Mouse (Mus musculus) lung, embryonic 15.5 days (tissue): ENCODE measurements around the gene Slamf6. TPM values are rescaled to one million over a fixed set of nuclear protein-coding genes. Genes with fewer than 3 reads are reported as not detected.

ENCODE experiments used
- ATAC-seq: fragments of 200-750 bp; cut with Nextera tagmentation; 2 replicates; pipeline ENCODE4 v1.8.0; 2017; ENCODE audit warnings: moderate number of reproducible peaks, borderline replicate concordance; ENCODE audit not compliant: low FRiP score, low TSS enrichment; ENCODE audit errors: extremely low read depth
- H3K27ac ChIP-seq: fragments of 300-500 bp; sonication (generic); 2 replicates; pipeline ENCODE4 v1.5.1; 2015; ENCODE audit warnings: moderate library complexity, mild to moderate bottlenecking, inconsistent platforms
- H3K27me3 ChIP-seq: fragments of 300-500 bp; sonication (generic); 2 replicates; pipeline ENCODE4 v1.6.1; 2015; ENCODE audit warnings: inconsistent platforms
- H3K36me3 ChIP-seq: fragments of 300-500 bp; sonication (generic); 2 replicates; pipeline ENCODE4 v1.6.1; 2015; ENCODE audit warnings: inconsistent platforms
- H3K4me1 ChIP-seq: fragments of 300-500 bp; sonication (generic); 2 replicates; pipeline ENCODE4 v1.6.1; 2015; ENCODE audit warnings: inconsistent platforms
- H3K4me2 ChIP-seq: fragments of 300-500 bp; sonication (generic); 2 replicates; pipeline ENCODE4 v1.6.1; 2015; ENCODE audit warnings: inconsistent platforms, mild to moderate bottlenecking, moderate library complexity
- H3K4me3 ChIP-seq: fragments of 300-500 bp; sonication (generic); 2 replicates; pipeline ENCODE4 v1.5.1; 2015; ENCODE audit warnings: mild to moderate bottlenecking, inconsistent platforms
- H3K9ac ChIP-seq: fragments of 300-500 bp; sonication (generic); 2 replicates; pipeline ENCODE4 v1.6.1; 2015; ENCODE audit warnings: inconsistent platforms
- H3K9me3 ChIP-seq: fragments of 300-500 bp; sonication (generic); 2 replicates; pipeline ENCODE4 v1.6.1; 2016; ENCODE audit warnings: inconsistent platforms
- WGBS: fragments of 180-500 bp; shearing (Covaris S2); methylation state at CpG from one replicate; pipeline ENCODE4 v1.1.7; 2015; 5-methylcytosine and 5-hydroxymethylcytosine counted together
- polyA plus RNA-seq: library from polyadenylated mRNA; unstranded; fragments of >200 nt; fragmentation: Nextera tagmentation; extraction: Ambion mirVana; gene quantifications from 2 replicates; pipeline ENCODE4 v1.2.1, GENCODE M21; 2015

Gene Slamf6
- polyA plus RNA-seq, 1 experiment from 2014 or later = 2.9 TPM

DNA sequence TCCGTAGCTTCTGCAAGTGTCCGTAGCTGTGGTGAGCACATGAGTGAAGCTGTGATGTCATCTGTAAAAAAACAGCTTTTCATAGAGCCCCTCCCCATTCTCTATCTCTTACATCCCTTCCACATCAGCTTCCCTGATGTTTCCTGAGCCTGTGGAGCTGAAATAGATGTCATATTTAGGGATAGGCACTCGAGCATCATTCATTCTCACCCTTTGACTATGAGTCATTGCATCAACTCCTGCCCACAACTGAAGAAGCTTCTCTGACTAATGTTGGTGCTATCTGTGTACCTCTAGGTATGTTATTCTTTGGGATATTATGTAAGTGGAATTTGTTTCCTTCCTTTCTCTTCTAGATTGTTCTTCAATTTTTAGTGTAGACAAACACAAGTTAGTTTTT, 7.6 kb downstream of the Slamf6 start:
- no peak overlapping the region for H3K4me2 ChIP-seq
- H3K4me1 ChIP-seq = no peaks in the 10 kb centered on the region
- 73% methylated on average over 3 of the region's 3 CpGs for WGBS
- no peak for ATAC-seq
- no peak overlapping the region for H3K9ac ChIP-seq
- no peaks in the 10 kb centered on the region for H3K36me3 ChIP-seq
- H3K9me3 ChIP-seq = no peaks in the 10 kb centered on the region
- no peak overlapping the region for H3K27ac ChIP-seq
- no peaks in the 10 kb centered on the region for H3K27me3 ChIP-seq
- no peak overlapping the region for H3K4me3 ChIP-seq

DNA sequence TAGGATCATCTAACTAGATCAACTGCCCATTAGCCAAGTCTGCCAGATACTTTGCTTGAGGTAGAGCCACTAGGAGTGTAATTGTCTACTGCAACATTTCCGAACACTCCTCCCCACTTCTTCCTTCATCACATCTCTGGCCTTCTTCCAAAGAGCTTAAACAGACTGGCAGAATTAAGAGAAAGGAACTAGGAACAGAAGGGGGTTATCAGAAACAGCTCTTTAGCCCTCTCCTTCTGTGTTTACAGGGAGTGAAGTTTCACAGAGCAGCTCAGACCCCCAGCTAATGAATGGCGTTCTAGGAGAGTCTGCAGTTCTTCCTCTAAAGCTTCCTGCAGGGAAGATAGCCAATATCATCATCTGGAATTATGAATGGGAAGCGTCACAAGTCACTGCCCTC, 16.5 kb downstream of the Slamf6 start:
- 24% methylated on average over 3 of the region's 3 CpGs for WGBS
- Histone ChIP-seq H3K36me3 (no peaks in the 10 kb centered on the region), H3K9me3 (no peaks in the 10 kb centered on the region), H3K27me3 (no peaks in the 10 kb centered on the region), H3K4me2 (no peak overlapping the region), H3K9ac (no peak overlapping the region), H3K4me3 (no peak overlapping the region), H3K4me1 (no peaks in the 10 kb centered on the region), H3K27ac (no peak overlapping the region)
- ATAC-seq = peak; percentile 64; the same call in 1 of the 2 replicates

DNA sequence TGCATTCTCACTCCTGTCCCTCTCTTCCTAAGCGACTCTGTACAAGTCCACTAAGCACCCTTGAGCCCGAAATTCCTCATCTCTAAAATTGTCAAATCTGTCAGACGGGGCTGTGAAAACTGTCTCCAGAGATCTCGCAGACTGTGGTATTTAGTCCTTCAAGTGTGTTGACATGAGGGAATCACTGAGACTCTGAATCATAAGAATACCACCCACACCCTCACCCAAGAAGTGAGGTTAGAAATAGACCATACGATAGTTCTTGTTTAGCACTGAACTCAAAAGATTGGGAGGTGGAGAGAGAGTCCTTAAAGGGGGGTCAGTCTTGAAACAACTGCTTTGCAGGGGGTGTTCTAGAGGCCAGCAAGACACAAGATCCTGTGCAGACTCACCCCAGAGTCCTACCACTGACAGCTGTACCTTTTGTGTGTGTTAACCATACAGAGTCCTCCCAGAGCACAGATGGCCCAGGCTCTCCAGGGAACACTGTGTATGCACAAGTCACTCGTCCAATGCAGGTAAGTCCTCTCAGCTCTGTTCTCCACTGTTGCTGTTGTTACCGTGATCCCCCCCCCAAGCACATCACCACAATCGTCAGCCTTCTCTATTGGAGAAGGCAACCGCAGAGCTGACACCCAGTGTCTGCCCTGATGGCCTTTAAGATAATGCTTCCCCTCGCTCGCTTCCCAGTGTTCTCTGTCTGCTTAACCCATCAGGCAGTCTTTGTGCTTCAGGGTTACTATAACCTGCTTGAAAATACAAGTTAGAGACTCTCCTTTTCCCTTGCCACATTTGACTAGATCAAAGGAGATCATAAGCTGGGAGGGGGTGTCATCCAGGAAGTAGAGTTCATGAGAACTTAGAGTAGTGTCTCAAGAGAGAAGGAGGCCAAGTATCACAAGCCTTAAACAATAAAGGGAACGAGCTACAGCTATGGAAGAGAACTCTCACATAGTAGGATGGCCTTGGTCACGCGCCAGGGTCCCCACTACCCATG, 21.9 kb downstream of the Slamf6 start:
- WGBS = 73% methylated on average over 14 of the region's 14 CpGs
- Histone ChIP-seq H3K9ac (no peak overlapping the region), H3K4me2 (no peak overlapping the region), H3K27ac (no peak overlapping the region), H3K4me3 (no peak overlapping the region), H3K9me3 (no peaks in the 10 kb centered on the region), H3K36me3 (no peaks in the 10 kb centered on the region), H3K4me1 (no peaks in the 10 kb centered on the region), H3K27me3 (no peaks in the 10 kb centered on the region)
- ATAC-seq = no peak

DNA sequence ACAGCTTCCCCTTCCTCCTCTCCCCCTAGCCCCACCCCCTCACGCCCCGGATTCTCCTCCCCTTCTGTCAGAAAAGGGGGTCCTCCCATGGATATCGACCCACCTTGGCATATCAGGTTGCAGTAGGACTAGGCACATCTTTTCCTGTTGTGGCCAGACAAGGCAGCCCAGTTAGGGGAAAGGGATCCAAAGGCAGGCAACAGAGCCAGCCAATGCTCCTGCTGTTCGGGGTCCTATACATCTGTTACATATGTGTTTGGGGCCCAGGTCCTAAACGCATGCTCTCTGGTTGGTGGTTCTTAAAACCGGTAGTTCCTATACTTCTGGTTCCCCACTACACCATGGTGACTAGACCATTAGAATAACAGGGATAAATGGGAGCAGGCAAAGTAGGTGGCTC, 23.3 kb downstream of the Slamf6 start:
- H3K9ac ChIP-seq = no peak overlapping the region
- H3K27ac ChIP-seq = no peak overlapping the region
- no peak overlapping the region for H3K4me2 ChIP-seq
- H3K4me1 ChIP-seq = no peaks in the 10 kb centered on the region
- H3K9me3 ChIP-seq = no peaks in the 10 kb centered on the region
- 80% methylated on average over 6 of the region's 6 CpGs for WGBS
- no peaks in the 10 kb centered on the region for H3K27me3 ChIP-seq
- ATAC-seq = no peak
- no peak overlapping the region for H3K4me3 ChIP-seq
- H3K36me3 ChIP-seq = no peaks in the 10 kb centered on the region

DNA sequence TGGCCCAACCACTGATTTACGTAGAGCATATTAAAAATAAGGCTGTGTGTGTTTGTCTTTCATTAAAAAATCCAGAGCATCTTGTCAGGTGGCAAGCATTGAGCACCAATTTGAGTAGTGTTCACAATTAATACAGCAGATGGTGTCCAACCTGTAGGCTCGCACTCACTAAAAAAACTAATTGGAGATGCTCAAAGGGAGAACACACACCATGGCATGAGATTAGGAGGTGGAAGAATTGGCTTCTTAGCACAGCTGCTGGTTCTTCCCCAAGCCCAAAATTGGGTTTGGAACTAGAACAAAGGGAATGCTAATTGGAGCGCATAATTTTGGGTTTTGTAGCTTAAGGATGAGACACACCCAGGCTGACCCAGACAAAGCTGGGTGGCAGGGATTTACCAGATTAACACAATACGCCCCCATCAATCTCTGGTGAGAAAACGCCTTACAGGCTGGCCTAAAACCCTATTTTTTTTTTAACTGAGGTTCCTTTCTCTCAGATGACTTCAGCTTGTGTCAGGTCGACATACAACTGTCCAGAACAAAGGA, 29.2 kb downstream of the Slamf6 start:
- H3K36me3 ChIP-seq = no peaks in the 10 kb centered on the region
- H3K4me3 ChIP-seq = no peak overlapping the region
- 71% methylated on average over 6 of the region's 6 CpGs for WGBS
- no peaks in the 10 kb centered on the region for H3K4me1 ChIP-seq
- no peak overlapping the region for H3K27ac ChIP-seq
- H3K9me3 ChIP-seq = no peaks in the 10 kb centered on the region
- no peaks in the 10 kb centered on the region for H3K27me3 ChIP-seq
- no peak for ATAC-seq
- no peak overlapping the region for H3K4me2 ChIP-seq
- H3K9ac ChIP-seq = no peak overlapping the region

DNA sequence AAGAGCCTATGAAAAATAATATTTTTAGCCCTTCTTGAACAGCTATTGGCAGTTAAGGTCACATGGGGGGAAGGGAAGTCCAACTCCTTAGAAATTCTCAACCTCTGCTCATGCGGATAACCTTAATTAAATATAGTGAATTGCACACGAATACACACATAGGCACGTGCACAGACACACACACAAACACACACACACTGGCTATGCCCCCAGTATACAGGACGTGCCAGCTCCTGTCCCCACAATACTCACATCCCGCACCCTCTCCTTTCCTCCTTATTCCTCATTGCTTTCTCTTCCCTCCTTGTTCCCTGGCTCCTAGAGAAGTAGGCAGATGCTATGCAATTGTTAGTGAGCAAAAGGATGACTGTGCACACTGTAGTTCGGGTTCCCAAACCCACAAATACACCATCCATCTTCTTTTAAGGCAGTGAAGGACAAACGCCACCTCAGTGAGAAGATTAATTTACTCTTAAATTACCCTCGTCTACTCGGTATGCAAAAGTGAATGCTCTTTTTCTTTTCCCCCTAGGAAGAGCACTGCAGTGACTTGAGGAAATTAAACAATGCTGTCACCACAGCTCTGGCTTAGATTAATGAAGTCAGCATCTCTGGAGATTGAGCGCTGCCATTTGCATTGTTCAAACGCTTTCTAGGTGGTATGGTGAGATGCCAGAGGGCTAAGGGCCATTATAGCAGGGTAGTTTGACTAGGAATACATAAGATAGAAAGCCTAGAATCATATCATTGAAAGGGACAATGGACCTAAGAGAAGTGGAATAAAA, 31.0 kb downstream of the Slamf6 start:
- Histone ChIP-seq H3K4me3 (no peak overlapping the region), H3K4me1 (no peaks in the 10 kb centered on the region), H3K36me3 (no peaks in the 10 kb centered on the region), H3K27ac (no peak overlapping the region), H3K27me3 (no peaks in the 10 kb centered on the region), H3K9ac (no peak overlapping the region), H3K4me2 (no peak overlapping the region), H3K9me3 (no peaks in the 10 kb centered on the region)
- 67% methylated on average over 11 of the region's 11 CpGs for WGBS
- ATAC-seq = no peak

DNA sequence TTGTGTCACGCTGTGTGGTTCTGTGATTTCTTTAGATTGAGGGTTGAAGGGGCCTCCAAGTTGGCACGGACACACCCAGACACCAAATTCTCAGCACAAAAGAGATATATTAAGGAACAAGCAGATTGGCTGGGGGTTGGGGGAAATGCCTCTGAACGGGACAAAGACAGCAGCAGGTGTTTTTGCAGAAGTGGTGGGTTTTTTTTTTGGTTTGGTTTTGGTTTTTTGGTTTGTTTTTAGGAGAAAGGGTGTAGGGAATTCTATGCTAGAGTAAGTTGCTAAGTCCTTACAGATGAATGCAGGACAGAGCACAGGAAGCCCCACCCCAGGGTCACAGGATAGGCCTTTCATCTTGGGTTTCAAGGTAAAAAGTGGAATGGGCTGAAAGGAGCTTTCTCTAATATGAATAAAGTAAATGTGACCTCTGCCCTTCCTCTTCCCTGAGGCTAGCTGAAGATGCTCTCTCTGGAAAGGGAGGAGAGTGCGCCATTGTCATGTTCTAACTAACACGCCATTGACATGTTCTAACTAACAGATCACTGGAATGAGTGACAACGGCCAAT, 31.7 kb downstream of the Slamf6 start:
- Histone ChIP-seq H3K27me3 (no peaks in the 10 kb centered on the region), H3K9ac (no peak overlapping the region), H3K27ac (no peak overlapping the region), H3K4me2 (no peak overlapping the region), H3K9me3 (no peaks in the 10 kb centered on the region), H3K4me1 (no peaks in the 10 kb centered on the region), H3K4me3 (no peak overlapping the region), H3K36me3 (no peaks in the 10 kb centered on the region)
- ATAC-seq = no peak
- WGBS = 80% methylated on average over 6 of the region's 6 CpGs

DNA sequence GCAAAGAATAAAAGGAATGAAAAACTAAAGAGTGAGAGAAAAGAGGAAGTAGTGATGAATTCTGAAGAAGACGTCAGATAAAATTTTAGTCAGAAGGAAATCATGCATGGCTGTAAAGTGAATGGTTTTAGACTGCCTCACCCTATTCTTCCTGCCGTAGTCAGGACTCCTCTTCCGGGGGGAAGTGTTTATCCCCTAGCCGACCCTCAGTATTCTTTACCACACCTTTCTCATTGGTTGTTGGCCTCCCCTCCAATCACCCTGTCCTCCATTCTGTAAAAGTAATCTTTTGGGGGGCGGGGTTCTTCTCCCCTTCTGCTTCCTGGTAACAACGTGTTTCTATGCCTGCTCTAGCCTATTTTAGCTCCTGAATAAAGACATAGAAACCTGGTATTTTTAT, 37.8 kb downstream of the Slamf6 start:
- ATAC-seq = no peak
- Histone ChIP-seq H3K9me3 (no peaks in the 10 kb centered on the region), H3K27ac (no peak overlapping the region), H3K4me1 (no peaks in the 10 kb centered on the region), H3K4me3 (no peak overlapping the region), H3K27me3 (no peaks in the 10 kb centered on the region), H3K4me2 (no peak overlapping the region), H3K9ac (no peak overlapping the region), H3K36me3 (no peaks in the 10 kb centered on the region)
- WGBS = 67% methylated on average over 6 of the region's 6 CpGs

DNA sequence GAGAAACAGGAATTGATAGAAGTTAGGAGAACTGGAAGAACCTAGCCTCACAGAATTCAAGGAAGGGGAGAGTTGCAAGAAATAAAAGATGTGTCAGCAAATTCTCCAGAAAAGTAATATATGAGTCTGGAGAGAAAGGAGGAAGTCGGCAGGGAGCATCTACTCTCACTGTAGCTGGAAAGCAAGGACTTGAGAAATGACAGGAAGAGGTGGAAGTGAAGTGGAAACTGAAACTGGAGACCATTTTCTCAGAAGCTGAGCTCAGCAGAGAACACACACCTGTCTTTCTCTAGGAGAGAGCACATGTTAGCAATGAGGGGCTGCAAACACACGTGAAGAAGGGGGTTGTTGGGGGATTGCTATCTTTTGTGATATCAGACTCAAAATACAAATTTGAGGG, 40.1 kb downstream of the Slamf6 start:
- no peak overlapping the region for H3K4me3 ChIP-seq
- WGBS = 65% methylated on average over 2 of the region's 2 CpGs
- no peak overlapping the region for H3K9ac ChIP-seq
- no peak overlapping the region for H3K27ac ChIP-seq
- no peaks in the 10 kb centered on the region for H3K4me1 ChIP-seq
- H3K9me3 ChIP-seq = no peaks in the 10 kb centered on the region
- no peak overlapping the region for H3K4me2 ChIP-seq
- H3K36me3 ChIP-seq = no peaks in the 10 kb centered on the region
- ATAC-seq = no peak
- no peaks in the 10 kb centered on the region for H3K27me3 ChIP-seq

DNA sequence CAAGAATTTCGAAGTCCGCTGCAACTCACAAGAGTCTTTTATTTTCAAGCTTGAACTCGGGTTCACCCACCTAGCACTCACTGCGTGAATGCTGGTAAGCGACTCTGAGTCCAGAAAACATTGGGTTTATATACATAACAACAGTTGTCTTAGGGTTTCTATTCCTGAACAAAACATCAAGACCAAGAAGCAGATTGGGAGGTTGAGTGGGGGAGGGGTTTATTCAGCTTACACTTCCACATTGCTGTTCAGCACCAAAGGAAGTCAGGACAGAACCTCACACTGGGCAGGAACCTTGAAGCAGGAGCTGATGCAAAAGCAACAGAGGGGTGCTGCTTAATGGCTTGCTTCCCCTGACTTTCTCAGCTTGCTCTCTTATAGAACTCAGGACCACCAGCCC, 43.4 kb downstream of the Slamf6 start:
- Histone ChIP-seq H3K9me3 (no peaks in the 10 kb centered on the region), H3K27me3 (no peaks in the 10 kb centered on the region), H3K27ac (no peak overlapping the region), H3K36me3 (no peaks in the 10 kb centered on the region), H3K4me2 (no peak overlapping the region), H3K4me3 (no peak overlapping the region), H3K9ac (no peak overlapping the region), H3K4me1 (no peaks in the 10 kb centered on the region)
- no peak for ATAC-seq
- WGBS = 91% methylated on average over 5 of the region's 5 CpGs

DNA sequence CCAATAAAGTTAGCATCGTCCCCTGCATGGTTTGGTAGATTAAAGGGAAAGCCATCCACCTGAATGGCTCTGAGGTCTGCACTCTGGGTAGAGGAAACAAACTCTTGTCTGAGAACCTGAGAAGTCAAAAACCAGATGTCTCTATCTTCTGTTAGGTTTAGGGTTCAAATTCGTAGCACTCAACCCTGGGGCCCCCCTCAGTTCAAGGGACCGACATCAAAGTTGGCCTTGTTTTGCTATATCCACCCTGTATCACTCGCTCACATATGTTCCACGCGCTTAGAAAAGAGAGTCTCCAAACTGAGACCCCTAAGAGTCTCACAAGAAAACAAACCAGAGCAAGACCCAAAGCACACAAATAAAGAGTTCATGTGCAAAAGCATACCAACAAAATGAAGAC, 44.4 kb downstream of the Slamf6 start:
- Histone ChIP-seq H3K27me3 (no peaks in the 10 kb centered on the region), H3K9me3 (no peaks in the 10 kb centered on the region), H3K27ac (no peak overlapping the region), H3K4me3 (no peak overlapping the region), H3K4me2 (no peak overlapping the region), H3K4me1 (no peaks in the 10 kb centered on the region), H3K36me3 (no peaks in the 10 kb centered on the region), H3K9ac (no peak overlapping the region)
- WGBS = 58% methylated on average over 6 of the region's 6 CpGs
- no peak for ATAC-seq

DNA sequence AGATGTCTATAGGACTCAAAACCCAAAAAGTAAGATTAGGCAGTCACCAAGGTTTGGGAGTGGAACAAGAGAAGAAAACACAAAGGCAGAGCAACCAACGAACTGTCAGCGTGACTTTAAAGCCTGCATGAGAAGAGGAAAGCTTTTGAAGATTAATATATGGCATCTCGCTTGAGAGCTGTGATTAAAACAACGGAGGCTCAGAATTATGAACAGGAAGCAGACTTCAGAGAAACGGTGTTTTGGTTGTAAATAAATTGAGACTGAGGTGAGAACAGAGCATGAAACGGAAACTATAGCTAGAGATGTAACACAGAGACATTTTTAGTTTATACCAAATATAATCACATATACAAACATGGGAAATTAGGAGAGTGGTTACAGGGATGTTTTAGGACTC, 46.3 kb downstream of the Slamf6 start:
- H3K4me1 ChIP-seq = no peaks in the 10 kb centered on the region
- 61% methylated on average over 6 of the region's 6 CpGs for WGBS
- ATAC-seq = no peak
- no peaks in the 10 kb centered on the region for H3K27me3 ChIP-seq
- no peaks in the 10 kb centered on the region for H3K9me3 ChIP-seq
- no peaks in the 10 kb centered on the region for H3K36me3 ChIP-seq
- H3K27ac ChIP-seq = no peak overlapping the region
- no peak overlapping the region for H3K4me3 ChIP-seq
- H3K4me2 ChIP-seq = no peak overlapping the region
- H3K9ac ChIP-seq = no peak overlapping the region
